Mouse (Mus musculus) hindbrain, postnatal 0 days (tissue): ENCODE data around the gene Nos2. TPM values are rescaled to one million over a fixed set of nuclear protein-coding genes. Genes with fewer than 3 reads are reported as not detected.
"Not testable (repeated sequence)": the region's sequence is repeated elsewhere in the genome, so short reads cannot be mapped to it uniquely, and the experiment has no call there.

Source experiments
- ATAC-seq: fragments of 200-750 bp; cut with Nextera tagmentation; 2 replicates; pipeline ENCODE4 v1.8.0; 2017; ENCODE audit warnings: mild to moderate bottlenecking, moderate TSS enrichment, moderate library complexity
- DNase-seq: peaks from one replicate; pipeline ENCODE4 v3.0.0-alpha.2; 2015; ENCODE audit warnings: low spot score
- H3K27ac ChIP-seq: fragments of 300-500 bp; sonication (generic); 2 replicates; pipeline ENCODE4 v1.5.1; 2014; ENCODE audit warnings: mild to moderate bottlenecking
- H3K27me3 ChIP-seq: fragments of 300-500 bp; sonication (generic); 2 replicates; pipeline ENCODE4 v1.6.1; 2014; ENCODE audit warnings: low read length, mixed read lengths; ENCODE audit not compliant: insufficient read depth
- H3K36me3 ChIP-seq: fragments of 300-500 bp; sonication (generic); 2 replicates; pipeline ENCODE4 v1.6.1; 2014; ENCODE audit warnings: low read length, mixed read lengths; ENCODE audit not compliant: insufficient read depth
- H3K4me1 ChIP-seq: fragments of 300-500 bp; sonication (generic); 2 replicates; pipeline ENCODE4 v1.6.1; 2014; ENCODE audit warnings: antibody characterized with exemption, low read length, mixed read lengths; ENCODE audit not compliant: insufficient read depth
- H3K4me2 ChIP-seq: fragments of 300-500 bp; sonication (generic); 2 replicates; pipeline ENCODE4 v1.6.1; 2014; ENCODE audit warnings: low read depth, mild to moderate bottlenecking, low read length, moderate library complexity, mixed read lengths
- H3K4me3 ChIP-seq: fragments of 300-500 bp; sonication (generic); 2 replicates; pipeline ENCODE4 v1.5.1; 2014; ENCODE audit warnings: low read length
- H3K9ac ChIP-seq: fragments of 300-500 bp; sonication (generic); replicated peaks from 2 replicates; pipeline ENCODE4 v1.6.1; 2014; ENCODE audit warnings: mild to moderate bottlenecking, low read length, moderate library complexity, mixed read lengths
- H3K9me3 ChIP-seq: fragments of 300-500 bp; sonication (generic); 2 replicates; pipeline ENCODE4 v1.6.1; 2016; ENCODE audit warnings: low read length, mixed read lengths
- CTCF ChIP-seq: IDR thresholded peaks from 2 replicates; pipeline ENCODE4 v1.5.1; 2016; ENCODE audit warnings: antibody characterized with exemption, control low read depth, low read depth
- WGBS: fragments of 180-500 bp; shearing (Covaris S2); extraction: QIAGEN DNeasy Blood & Tissue Kit; methylation state at CpG from one replicate; pipeline ENCODE4 v1.1.7; 2014; 5-methylcytosine and 5-hydroxymethylcytosine counted together
- polyA plus RNA-seq: library from polyadenylated mRNA; unstranded; fragments of >200 nt; fragmentation: Nextera tagmentation; extraction: Ambion mirVana; gene quantifications from 2 replicates; pipeline ENCODE4 v1.2.1, GENCODE M21; 2015
- total RNA-seq: library from RNA; depleted of rRNA; stranded (reverse); fragments of >200 nt; gene quantifications from 2 replicates; pipeline ENCODE4 v1.2.3, GENCODE M21; 2014

Gene Nos2
- total and polyA plus RNA-seq, 2 experiments from 2014 or later, result 0.21 to 0.41 TPM

DNA sequence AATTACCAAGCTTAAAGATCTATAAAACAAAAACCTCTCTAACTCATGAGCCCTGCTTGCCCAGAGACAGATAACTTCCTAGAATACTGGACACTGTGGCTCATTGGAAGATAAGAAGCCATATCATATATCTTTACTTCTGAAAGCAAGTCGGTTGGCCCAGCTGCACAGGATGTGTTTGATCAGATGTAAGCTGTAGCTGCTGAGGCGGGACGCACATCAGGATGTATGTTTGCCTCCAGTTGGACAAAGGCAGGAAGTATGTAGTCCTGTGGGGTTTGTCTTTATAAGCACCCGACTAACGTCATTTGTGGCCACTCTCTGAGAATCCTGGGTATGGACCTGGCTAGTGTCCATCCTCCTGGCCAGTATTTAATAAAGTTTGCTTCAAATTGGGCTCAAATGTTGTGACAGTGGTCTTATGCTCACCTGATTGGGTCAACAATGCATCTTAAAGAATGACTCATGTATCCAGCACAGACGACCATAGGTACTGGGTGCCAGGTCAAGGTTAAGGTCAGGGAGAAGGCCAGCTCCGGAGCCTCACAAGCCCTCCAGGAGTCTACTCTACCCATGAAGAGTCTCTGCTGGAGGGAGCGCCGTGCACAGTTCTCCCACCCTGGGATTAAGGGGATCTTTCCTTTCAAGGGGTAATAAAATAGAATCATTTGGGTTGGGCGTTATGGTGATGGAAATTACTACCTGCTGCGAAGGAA is 82.6 kb downstream of the Nos2 start:
- no peak for DNase-seq
- ATAC-seq, result no peak
- H3K9me3 ChIP-seq, result no peaks in the 10 kb centered on the region
- H3K4me2 ChIP-seq, result no peak overlapping the region
- H3K36me3 ChIP-seq, result no peaks in the 10 kb centered on the region
- H3K4me1 ChIP-seq, result no peaks in the 10 kb centered on the region
- H3K9ac ChIP-seq, result no peak overlapping the region
- H3K4me3 ChIP-seq, result no peak overlapping the region
- no peak for TF ChIP-seq CTCF
- H3K27ac ChIP-seq, result 0 out of 2 replicates have a peak overlapping the region, but pooled peaks have one; percentile 21
- no peaks in the 10 kb centered on the region for H3K27me3 ChIP-seq
- WGBS, result 81% methylated on average over 11 of the region's 11 CpGs

DNA sequence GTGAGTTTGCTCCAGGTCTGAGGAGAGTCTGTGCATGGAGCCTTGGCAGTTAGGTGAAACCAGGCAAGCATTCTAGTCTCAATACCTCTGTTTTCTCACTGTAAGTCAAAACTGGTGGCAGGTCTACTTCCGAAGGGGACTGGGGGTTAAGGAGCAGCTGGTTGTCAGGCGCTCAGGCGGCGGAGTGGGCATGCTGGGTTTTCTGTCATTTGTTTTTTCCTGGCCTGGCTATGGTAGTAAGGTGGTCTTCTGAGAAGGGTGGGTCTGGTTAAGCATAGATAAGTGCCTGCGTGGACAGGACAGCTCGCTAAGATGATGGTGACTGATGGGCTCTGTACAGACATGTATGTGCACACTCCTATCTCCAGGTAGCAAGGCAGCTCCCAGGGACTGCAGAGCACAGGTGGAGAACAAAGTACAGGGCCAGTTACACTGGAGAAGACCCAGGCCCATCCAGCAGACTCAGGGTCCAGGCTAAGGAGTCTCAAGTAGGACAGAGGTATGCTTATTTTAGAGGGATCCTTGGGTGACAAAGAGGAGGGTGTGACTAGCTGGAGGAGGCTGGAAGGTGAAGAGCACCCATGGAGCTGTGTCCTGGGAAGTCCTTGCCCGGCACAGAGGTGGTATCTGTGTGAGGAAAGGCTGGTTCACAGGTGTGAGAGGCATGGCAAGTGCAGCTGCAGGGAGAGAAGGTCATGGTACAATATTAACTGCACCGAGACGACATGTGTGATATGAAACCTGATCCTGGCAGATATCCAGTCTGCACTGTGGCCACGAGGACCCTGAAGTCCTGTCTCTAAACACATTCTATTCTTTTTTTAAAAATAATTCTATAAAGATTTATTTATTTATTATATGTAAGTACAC is 83.4 kb downstream of the Nos2 start:
- H3K4me2 ChIP-seq, result no peak overlapping the region
- no peak overlapping the region for H3K4me3 ChIP-seq
- 84% methylated on average over 10 of the region's 10 CpGs for WGBS
- no peak for DNase-seq
- no peak overlapping the region for H3K9ac ChIP-seq
- no peak overlapping the region for H3K27ac ChIP-seq
- no peak for TF ChIP-seq CTCF
- H3K36me3 ChIP-seq, result no peaks in the 10 kb centered on the region
- H3K9me3 ChIP-seq, result no peaks in the 10 kb centered on the region
- ATAC-seq, result no peak
- H3K27me3 ChIP-seq, result no peaks in the 10 kb centered on the region
- no peaks in the 10 kb centered on the region for H3K4me1 ChIP-seq

DNA sequence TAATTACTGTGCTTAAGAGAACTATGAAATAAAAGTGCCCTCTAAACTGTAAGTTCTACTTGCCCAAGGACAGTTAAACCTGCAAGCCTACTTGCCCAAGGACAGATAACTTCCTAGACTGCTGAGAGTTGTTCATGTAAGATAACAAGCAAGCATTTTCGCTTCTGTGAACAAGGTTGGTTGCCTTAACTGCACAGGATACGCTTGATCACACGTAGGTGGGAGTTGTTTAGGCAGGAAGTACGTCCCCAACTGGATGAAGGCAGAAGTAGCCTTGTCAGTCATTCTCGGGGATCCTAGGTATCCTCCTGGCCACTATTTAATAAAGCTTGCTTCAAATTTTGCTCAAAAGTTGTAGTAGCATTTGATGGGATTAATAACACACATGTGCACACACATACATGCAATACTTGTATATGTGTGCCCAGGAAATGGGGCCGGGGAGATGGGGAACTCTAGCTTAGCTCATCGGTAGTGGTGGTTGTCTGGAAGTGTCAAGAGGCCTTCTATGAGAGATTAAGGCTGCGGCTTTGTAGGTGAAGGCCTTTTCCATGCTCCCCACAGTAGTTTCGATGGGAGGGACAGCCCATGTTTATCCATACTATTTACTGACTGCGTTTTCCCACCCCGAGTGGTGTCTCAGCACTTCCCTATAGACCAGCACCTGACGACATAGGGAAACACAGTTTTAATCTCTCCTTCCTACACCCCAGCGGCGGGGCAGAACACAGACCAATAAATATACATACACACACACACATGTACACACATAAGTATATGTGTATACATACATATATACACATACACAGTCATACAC is 85.2 kb downstream of the Nos2 start:
- ATAC-seq (no peak), DNase-seq (no peak)
- Histone ChIP-seq H3K36me3 (no peaks in the 10 kb centered on the region), H3K4me1 (no peaks in the 10 kb centered on the region), H3K4me2 (no peak overlapping the region), H3K4me3 (no peak overlapping the region), H3K27me3 (no peaks in the 10 kb centered on the region), H3K27ac (no peak overlapping the region), H3K9ac (no peak overlapping the region), H3K9me3 (no peaks in the 10 kb centered on the region)
- TF ChIP-seq CTCF, result no peak
- WGBS, result 91% methylated on average over 14 of the region's 14 CpGs

DNA sequence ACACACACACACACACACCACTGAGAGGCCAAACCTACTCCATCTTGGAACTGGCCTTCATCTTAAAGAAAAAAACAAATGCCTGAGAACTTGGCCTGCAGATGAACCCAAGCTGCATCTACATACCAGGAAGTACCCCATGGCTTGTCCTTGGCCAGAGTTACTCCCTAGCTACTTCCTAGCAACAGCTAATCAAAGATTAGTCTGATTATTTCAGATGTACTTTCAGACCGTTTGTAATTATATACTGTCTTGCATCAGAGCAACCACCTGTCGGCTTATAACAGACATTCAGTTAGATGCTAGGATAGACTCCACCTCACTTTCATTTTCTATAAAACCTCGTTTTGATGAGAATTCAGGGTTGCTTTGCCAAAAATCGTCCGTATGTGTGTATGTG is 85.8 kb downstream of the Nos2 start:
- TF ChIP-seq CTCF, result no peak
- Histone ChIP-seq H3K4me3 (no peak overlapping the region), H3K9ac (no peak overlapping the region), H3K27ac (no peak overlapping the region), H3K9me3 (no peaks in the 10 kb centered on the region), H3K27me3 (no peaks in the 10 kb centered on the region), H3K36me3 (no peaks in the 10 kb centered on the region), H3K4me2 (no peak overlapping the region), H3K4me1 (no peaks in the 10 kb centered on the region)
- 60% methylated on average over 5 of the region's 5 CpGs for WGBS
- DNase-seq (no peak), ATAC-seq (no peak)

DNA sequence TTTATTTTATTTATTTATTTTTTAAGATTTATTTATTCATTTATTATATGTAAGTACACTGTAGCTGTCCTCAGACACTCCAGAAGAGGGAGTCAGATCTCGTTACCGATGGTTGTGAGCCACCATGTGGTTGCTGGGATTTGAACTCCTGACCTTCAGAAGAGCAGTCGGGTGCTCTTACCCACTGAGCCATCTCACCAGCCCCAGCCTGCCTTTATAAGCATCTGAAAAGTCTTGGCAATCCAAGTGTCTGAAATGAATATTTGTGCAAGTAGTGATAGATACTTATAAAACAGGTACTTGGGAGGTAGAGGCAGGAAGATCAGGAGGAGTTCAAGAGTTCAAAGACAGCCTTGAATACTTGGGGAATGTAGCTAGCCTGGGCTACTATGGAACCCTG is 86.8 kb downstream of the Nos2 start:
- 86% methylated on average over 3 of the region's 3 CpGs for WGBS

DNA sequence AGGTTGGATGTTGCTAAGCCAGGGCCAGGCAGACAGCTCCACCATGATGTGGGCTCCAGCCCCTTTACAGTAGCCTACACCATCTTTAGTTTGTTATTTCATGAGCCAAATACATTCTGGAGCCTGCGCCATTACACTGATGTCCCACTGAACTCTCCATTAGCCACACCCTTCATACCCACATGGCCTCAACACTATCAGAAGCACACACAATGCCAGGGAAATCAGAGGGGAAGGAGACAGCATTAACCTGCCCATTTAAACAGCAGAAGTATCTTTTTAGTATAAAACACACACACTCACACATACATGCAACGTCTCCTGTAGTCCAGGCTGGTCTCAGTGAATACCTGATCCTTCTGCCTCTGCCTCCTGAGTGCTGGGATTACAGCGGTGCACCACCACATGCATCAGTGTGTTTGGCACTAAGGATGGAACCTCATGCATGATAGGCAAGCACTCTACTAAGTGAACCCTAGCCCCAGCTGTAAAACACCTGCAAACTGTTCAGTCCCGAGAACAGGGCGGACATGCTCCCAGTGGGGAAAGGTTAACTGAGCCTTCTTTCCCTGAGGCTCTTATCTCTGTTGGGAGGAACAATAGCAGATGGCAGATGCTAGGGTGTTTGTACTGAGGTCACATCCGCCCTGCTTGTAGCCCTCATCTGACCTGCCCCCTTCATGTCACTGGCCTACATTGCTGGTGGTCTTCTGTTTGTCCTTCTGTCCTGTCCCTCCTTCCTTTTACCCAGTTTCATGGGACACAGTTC is 87.6 kb downstream of the Nos2 start:
- H3K36me3 ChIP-seq, result no peaks in the 10 kb centered on the region
- no peak overlapping the region for H3K27ac ChIP-seq
- ATAC-seq (no peak), DNase-seq (no peak)
- no peak overlapping the region for H3K4me2 ChIP-seq
- no peak overlapping the region for H3K9ac ChIP-seq
- WGBS, result 73% methylated on average over 6 of the region's 6 CpGs
- TF ChIP-seq CTCF, result no peak
- no peaks in the 10 kb centered on the region for H3K9me3 ChIP-seq
- no peaks in the 10 kb centered on the region for H3K27me3 ChIP-seq
- H3K4me1 ChIP-seq, result no peaks in the 10 kb centered on the region
- no peak overlapping the region for H3K4me3 ChIP-seq

More for the DNA sequence above, 86.8 kb downstream of the Nos2 start:
- H3K36me3 ChIP-seq, H3K4me2 ChIP-seq, ATAC-seq, H3K9me3 ChIP-seq, H3K9ac ChIP-seq, DNase-seq, H3K27me3 ChIP-seq, H3K27ac ChIP-seq, H3K4me3 ChIP-seq, H3K4me1 ChIP-seq: not testable (repeated sequence)
